Mouse (Mus musculus) neutrophil, adult 5-6 weeks (primary cell): ENCODE results near the gene Prrx2. TPM values are rescaled to one million over a fixed set of nuclear protein-coding genes. Genes with fewer than 3 reads are reported as not detected.

Experiments used
- ATAC-seq: fragments of 151-379, 151-347 bp; 2 replicates; pipeline ENCODE4 v1.8.0; 2017; ENCODE audit warnings: mild to moderate bottlenecking, moderate TSS enrichment; ENCODE audit not compliant: insufficient number of reproducible peaks, poor library complexity, low FRiP score, severe bottlenecking; ENCODE audit errors: extremely low read depth
- total RNA-seq: library from RNA; stranded (forward); fragments of 200-1000 nt; gene quantifications from 2 replicates; pipeline ENCODE4 v1.2.3, GENCODE M21; 2017

Gene Prrx2
- 0.37 TPM in 1 of 2 replicates, not detected in the other for total RNA-seq

DNA sequence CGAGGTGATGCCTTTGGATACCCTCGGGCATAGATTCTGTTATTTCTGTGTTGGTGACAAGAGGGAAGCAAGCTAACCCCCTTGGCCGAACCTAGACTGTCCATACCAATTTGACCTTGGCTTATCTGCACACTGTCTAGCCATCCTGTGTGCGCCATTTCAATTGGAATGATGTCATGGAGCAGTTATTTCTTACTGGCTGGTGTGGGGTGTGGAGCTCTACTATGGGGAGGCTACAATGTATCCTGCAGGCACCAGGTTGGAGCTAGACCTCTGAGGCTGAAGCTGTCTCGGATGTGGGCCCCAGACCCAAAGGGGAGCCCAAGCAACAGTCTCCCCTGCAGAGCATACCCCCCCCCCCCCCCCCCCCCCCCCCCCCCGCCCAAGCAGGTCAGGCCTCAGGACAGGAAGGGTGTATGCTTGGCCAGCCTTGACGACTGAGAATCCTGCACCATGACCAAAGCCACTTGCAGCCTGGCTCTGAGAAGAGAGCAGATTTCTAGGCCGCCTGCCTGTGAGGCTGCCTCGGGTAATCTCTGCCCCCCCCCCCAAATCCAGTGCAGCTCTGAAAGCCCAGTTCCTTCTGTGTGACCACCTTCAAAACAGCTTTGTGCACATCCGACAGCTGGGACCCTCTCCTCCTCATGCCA lies at the start of gene Prrx2:
TSS of gene Prrx2 (plus strand) at position 600 of the 650 bp plus-strand sequence.
- no peak for ATAC-seq

DNA sequence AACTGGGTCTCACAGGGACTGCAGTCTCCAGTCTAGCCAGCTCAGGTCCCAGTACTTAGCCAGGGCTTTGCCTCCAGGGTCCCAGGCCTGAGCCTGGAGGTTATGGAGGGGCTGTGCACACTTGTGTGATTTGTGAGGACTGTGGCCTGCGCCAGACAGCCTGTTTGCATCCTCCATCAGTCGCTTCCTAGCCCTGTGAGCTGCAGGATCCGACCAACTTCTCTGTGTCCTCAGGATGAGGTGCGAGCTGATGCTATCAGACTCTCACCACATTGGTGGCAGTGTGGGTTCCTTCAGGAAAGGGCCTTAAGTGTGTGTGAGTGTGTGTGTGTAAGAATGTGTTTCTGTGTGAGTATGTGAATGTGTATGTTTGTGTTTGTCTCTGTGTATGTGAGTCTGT lies 47.3 kb upstream of the Prrx2 start:
- ATAC-seq: no peak

DNA sequence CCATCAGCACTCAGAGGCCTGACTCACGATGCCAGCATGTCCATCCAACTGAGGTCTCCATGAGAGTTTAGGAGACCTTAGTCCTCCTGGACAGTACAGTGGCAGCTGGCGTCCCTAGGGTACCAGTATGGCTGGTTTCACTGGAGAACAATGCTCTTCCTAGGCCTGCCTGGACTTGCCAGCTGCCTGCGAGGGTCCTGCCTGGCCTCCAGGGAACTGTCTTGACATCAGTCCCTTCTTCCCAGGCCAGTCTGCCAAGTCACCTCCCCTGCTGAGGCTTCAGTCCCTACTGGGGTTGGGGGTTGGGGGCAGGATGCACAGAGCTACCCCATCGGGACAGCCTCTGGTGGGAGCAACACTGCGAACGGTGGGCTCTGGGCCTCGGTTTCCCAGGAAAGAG lies 42.7 kb upstream of the Prrx2 start:
- no peak for ATAC-seq

DNA sequence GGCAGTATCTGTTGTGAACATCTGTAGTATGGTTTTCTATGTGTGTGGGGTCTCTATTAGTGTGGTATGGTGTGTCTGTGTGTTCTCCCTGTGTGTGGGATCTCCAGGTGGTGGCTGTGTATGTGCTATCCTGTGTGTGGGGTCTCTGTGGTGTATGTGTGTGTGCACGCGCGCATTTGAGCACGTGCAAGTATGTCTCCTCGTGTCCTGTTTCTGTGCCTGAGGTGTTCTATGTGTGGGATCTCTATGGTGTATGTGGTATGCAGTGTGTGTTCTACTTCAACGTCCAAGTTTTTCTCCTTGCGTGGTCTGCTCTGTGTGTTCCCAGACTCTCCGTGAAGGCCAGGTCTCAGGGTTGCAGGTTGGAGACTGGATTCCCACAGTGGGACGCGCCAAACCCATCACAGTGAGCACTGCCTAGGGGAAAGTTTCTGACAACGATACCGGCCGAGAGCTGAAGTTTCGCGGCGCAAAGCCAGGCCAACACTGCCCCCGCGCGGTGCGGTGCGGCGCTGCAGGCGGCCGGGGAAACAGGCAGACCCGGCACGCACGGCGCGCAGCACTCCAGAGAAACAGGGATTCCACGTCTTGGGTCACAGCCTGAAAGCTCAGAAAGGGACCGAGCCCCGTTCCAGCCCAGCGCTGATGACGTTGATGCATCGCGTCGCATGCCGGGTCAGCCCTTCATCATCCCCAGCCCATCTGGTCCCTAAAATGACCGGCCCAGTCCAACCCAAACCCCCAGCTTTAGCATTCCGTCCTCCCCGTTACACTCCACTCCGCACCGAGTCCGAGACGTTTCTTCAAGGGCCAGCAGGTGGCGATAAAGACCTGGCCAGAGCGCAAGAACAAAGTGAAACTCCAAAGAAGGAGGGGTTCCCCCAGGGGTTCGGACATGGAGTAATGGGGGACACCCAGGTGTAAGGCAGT lies 40.3 kb upstream of the Prrx2 start:
- peak; percentile 73 for ATAC-seq

DNA sequence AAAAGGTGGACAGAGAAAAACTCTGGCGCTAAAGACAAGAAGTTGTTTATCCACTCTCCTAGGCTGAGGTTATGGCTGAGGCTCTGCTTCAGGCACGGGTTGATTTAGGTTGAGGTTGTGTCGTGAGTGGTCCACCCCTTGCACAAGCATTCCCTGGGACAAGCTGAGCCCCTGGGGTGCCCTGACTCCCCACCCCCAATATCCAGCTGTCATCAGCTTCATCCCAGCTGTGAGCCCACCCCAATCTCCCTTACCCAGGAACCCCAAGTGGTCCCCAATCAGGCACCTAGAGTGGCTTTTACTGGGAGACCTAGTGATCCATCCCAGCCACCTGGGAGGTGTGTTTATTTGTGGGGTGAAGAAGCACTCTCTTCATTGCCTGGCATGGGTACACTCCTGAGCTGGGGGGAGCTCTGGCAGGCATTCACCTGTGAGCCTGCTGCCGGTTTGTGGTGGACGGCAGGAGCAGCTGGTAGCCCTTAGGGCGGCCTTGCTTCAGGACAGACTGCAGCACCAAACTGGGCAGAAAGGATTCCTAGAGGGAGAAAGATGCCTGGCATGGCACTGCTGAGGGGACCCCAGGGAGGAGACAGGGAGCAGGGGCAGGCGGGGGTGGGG lies 39.4 kb upstream of the Prrx2 start:
- ATAC-seq: no peak

DNA sequence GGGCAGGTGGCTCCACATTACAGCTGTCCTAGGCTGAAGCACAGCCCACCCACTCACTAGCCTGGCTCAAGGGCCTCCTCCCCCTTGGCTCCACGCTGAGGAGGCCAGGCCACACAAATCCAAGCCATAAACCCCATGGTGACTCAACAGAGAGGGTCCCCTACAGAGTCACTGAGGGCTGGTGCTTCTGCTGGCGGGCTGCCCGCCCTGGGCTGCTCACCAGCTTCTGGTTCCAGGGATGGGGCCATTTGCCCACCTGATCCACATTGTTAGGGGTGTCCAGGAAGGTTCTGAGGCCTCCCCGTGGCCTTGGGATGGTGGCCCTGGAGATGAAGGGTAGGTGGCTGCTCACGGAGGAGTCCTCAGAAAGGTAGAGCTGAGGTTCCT lies 38.9 kb upstream of the Prrx2 start:
- no peak for ATAC-seq

DNA sequence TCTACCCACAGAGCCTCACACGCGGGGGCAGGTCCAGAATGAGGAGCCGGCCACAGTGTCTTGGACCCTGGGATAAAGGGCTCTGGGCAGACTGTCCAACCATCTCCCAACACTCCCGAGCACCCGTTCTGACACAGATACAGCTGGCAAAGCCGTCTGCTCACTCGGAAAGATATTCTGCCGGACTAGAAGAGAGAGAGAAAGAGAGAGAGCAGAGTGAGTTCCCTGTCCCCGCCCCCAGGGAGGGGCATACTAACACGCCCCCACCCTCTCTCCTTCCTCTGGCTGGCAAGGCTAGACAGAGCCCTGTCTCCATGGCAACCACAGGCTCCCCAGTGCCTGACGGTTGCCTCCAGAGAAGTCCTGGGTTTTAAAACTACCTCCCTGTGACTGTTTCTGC lies 38.4 kb upstream of the Prrx2 start:
- peak; percentile 36; the same call in 1 of the 2 replicates for ATAC-seq

DNA sequence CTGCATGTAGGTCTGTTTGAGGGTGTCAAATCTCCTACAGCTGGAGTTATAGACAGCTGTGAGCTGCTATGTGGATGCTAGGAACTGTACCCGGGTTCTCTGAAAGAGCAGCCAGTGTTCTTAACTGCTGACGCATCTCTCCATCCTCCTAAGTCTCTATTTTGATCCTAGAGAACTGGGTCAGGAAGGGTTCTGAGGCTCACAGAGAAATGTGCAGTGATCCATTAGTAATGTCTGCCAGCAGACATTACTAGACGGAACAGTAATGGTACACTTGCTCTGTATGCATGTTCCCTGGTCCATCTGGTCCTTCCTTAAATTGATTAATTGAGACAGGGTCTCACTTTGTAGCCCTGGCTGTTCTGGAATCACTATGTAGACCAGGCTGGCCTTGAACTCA lies 35.3 kb upstream of the Prrx2 start:
- no peak for ATAC-seq

DNA sequence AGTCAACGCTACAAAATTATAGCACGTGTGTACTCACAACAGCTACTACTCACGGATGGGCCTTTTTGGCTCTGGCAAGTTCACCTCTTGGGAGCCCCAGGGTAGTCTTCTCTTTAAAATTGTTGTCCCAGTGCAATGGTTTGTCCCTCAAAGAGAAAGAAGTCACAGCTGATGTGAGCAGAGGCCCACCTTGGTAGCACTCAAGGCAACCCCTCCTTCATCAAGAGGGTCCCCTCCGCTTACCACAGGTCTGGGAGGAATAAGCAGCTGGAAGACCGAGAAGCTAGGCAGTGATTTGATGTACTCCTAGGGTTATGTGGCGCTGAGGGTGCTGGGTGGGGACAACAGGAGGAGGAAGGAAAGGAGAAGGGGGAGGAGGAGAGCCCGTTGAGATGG lies 34.1 kb upstream of the Prrx2 start:
- ATAC-seq: no peak

DNA sequence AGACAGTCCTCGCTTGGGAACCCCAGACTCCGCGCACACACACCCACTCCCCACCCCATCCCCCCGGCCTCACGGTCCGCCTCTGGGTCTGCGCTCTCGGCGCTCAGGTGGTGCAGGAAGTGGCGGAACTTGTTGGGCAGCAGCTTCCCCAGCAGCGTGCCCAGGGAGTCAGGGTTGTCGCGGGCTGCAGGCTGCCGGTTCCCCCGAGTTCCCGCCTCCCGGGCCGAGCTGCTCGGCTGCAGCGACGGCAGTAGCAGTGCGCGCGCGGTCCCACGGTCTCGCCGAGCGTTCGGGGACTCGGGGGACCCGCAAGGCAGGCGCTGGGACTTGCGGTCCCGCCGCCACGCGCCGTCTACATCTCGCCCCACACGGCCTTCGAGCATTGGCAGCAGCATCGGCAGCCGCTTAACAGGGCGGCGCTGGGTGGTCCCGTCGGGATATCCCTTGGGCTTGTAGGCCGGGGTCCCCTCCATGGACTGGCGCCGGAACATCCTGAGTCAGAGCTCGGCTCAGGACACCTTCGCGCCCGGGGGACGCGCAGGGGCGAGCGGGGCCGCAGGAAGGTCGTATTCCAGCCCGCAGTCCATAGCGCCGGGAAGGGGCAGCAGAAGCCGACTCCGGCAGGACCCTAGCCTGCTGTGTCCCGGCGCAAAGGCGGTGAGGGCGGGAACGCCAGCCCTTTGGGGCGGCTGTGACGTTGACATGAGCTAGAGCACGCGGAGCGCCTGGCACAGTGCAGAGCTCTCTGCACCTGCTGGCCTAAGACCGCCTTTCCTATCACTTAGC lies 33.5 kb upstream of the Prrx2 start:
- no peak for ATAC-seq

DNA sequence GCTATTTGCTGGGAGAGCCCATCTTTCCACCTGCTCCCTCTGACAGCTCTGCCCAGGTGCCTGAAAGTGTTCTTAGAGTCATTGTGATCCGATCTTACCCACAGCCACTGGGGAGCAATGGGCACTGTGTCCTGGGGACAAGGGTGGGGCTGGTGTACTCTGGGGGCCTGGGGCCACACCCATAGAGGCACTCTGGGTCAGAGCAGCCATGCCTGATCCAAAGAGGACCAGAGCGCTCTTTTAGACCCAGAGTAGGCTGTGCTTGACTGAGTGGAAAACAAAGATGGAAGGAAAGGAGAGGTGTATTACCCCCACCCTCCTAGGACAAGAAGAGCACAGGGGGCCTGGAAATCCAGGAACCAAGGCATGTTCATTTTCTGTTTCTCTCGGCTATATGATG lies 31.2 kb upstream of the Prrx2 start, which contains the start of gene 1700001O22Rik:
TSS of gene 1700001O22Rik (minus strand) at position 58 of the 400 bp plus-strand sequence.
- ATAC-seq: no peak

DNA sequence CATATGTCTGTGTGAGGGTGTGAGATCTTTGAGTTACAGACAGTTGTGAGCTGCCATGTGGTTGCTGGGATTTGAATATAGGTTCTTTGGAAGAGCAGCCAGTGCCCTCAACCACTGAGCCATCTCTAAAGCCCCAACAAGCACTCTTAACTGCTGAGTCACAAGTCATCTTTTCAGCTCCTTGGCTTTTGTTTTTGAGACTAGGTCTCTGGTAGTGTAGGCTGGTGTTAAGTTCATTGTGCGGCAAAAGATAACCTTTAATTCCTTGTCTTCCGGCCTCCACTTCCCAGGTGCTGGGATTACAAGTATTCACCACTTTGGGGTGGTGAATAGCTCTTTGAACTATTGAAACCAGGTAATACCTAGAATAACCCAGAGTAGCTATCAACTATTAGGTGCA lies 28.8 kb upstream of the Prrx2 start:
- no peak for ATAC-seq

DNA sequence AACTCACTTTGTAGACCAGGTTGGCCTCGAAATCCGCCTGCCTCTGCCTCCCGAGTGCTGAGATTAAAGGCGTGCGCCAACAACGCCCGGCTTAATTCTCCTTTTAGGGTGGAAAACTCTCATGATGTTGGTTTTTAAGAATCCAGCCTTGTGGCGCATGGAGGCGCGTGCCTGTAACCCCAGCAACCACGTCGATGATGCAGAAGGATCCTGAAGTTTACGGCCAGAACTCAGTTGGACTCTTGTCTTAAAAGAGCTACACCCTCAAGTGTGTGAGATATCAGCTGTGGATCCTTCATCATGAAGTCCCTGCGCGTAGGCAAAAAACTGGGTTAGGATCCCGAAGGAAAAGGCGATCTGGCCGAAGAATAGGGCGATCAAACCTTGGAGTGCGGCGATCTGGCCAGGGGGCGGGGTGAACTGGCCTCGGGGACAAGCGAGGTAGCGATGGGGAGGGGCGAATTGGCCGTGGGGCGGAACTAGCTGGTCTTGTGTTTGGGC lies 27.6 kb upstream of the Prrx2 start:
- no peak for ATAC-seq

DNA sequence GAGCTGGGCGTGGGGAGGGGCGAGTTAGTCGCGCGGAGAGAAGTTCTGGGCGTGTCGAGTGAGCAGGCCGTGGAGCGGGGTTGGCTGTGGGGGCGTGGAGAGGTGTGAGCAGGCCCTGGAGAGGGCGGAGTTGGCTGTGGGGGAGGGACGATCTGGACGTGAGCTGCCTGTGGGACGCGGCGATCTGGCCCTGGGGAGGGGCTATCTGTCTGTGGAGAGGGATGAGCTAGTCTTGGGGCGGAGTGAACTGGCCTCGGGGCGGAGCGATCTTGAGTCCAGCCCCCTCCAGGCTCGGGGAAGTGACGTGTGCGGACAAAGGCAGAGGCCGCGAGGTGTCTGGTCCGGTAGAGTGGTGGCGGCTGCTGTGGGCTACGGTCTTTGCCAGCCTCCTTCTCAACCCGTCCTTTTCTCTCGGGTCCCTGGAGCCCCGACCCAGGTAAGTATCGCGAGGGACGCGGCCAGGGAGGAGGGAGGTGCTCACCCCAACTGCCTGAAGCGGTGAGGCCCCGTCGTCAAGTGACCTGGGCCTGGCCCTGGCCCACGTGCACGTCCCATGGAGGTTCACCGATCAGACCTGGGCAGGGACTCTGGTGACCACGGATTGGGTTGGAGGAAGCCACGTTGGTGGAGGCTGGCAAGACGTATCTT lies 27.0 kb upstream of the Prrx2 start, which contains the start of gene Ntmt1:
TSS of gene Ntmt1 (plus strand) at position 179 of the 648 bp plus-strand sequence.
- ATAC-seq: peak; percentile 93

DNA sequence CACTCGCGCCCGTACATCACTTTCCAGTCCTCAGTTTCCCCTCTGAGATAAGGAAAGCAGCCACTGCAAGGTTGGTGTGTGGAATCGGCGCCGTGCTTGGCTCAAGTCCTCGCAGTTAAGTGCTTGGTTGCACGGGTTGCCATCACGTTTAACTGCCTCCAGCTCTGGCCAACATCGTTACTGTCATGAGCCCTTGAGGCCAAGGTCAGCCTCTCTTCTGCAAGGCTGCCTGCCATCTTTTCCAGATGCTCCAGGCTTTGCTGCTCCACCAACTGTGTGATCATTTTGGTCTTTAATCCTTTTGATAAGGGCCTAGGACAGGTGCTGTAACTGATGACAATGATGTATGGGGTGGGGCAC lies 26.5 kb upstream of the Prrx2 start:
- ATAC-seq: no peak

DNA sequence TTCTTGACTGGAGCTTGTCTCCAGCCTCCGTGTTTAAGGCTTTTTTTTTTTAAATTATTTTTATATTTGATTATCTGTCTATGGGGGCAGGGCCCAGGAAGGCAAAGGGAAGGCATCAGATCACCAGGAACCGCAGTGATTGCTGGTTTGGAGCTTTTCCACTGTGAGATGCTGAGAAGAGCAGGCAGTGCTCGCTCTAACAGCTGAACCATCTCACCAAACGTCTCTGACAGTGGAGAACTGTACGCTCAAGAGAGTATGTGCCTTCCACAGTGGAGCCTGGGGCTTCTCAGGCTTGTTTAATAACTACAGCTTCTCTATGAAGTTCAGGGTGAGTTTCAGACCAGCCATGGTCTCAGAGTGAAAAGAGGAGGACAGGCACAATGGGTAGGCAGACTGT lies 25.3 kb upstream of the Prrx2 start:
- no peak for ATAC-seq

DNA sequence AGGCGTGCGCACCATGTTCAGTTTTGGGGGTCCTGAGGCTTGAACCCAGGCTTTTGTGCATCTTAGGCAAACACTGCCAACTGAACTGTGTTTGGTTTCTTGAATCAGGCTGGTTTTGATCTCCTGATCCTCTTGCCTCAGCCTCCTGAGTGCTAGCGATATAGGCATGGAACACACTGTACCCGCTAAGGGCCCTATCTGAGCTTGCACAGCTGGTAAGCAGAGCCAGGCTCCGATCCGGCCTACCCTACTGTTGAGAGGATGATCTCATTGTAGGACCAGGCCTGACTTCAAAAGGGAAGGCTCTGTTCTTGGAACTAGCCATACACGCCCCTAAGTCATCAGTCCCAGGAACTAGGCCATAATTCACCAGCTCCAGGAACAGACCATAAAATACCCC lies 24.2 kb upstream of the Prrx2 start:
- ATAC-seq: no peak

DNA sequence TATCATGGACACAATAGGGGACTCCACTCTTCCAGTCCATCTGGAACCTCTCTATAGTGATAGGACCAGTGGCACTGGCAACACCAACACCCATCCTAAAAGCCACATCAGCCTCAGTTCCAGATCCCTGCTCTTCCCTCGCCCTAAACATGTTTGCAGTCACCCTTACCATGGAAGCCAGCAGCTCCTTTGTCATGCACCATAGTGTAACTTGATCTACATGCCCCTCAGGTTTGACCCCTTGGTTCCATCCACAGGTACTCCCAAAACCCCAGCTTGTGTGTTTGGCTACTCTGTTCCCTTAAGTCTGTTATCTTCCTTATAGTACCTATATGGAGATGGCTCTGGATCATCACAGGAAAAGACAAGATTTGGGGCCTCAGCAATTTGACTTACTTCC lies 18.4 kb upstream of the Prrx2 start:
- no peak for ATAC-seq
